Mouse (Mus musculus) left cerebral cortex, postnatal 10 days (tissue): ENCODE data around the gene Pdss1. TPM values are rescaled to one million over a fixed set of nuclear protein-coding genes. Genes with fewer than 3 reads are reported as not detected.

ENCODE experiments used
- DNase-seq, 2 experiments: peaks; one replicate each; pipeline ENCODE4 v3.0.0; 2021 to 2022; ENCODE audit warnings: low spot score in 2 of 2, mixed read lengths in 1 of 2; ENCODE audit errors: extremely low spot score in 1 of 2
- intact Hi-C: fragments of 180-260 bp; cut with DNase I; formaldehyde crosslinking; loops from one replicate; pipeline ENCODE4 v1.15.1; 2025
- total RNA-seq, 2 experiments: library from RNA; stranded (reverse); gene quantifications; 2 replicates each; pipeline ENCODE4 v1.2.3; 2021

The Pdss1 gene
- total RNA-seq, 2 experiments from 2014 or later, result 16.7 to 18.9 TPM

GRCm38 (mm10) chr2:22949956-22950355 is 54.6 kb downstream of the Pdss1 start:
- no peak for DNase-seq
- intact Hi-C loops, result no loop called here

GRCm38 (mm10) chr2:22954278-22954677 is 59.0 kb downstream of the Pdss1 start:
- intact Hi-C loops, result no loop called here
- no peak for DNase-seq

GRCm38 (mm10) chr2:22955914-22956313 is 60.6 kb downstream of the Pdss1 start:
- intact Hi-C loops, result no loop called here
- no peak for DNase-seq

- peak in 1 of 2 experiments; percentile 18 for DNase-seq
- intact Hi-C loops, result no loop called here
Observed at GRCm38 (mm10) chr2:22957415-22957814, 62.1 kb downstream of the Pdss1 start.

- intact Hi-C loops, result no loop called here
- DNase-seq, result no peak
Observed at GRCm38 (mm10) chr2:22961681-22962080, 66.4 kb downstream of the Pdss1 start.

GRCm38 (mm10) chr2:22962242-22962641 is 66.9 kb downstream of the Pdss1 start:
- intact Hi-C loops, result no loop called here
- DNase-seq, result peak in 1 of 2 experiments; percentile 19

- intact Hi-C loops, result no loop called here
- DNase-seq, result no peak
Observed at GRCm38 (mm10) chr2:22962970-22963369, 67.6 kb downstream of the Pdss1 start.

GRCm38 (mm10) chr2:22977387-22977973 is 82.2 kb downstream of the Pdss1 start:
- intact Hi-C loops, result no loop called here
- no peak for DNase-seq

- intact Hi-C loops, result no loop called here
- DNase-seq, result peak in 1 of 2 experiments; percentile 73
Observed at GRCm38 (mm10) chr2:22985973-22986657, 90.8 kb downstream of the Pdss1 start.

Other genes starting within 250 kb of the Pdss1 start
- gene Apbb1ip, start 121.4 kb upstream of the Pdss1 start, total RNA-seq, result 1 to 10 TPM; 6.6 to 7.2 TPM
- gene Abi1, start 144.7 kb downstream of the Pdss1 start, total RNA-seq, result 100 to 1,000 TPM; 121 to 131 TPM
- gene Acbd5, start 172.6 kb downstream of the Pdss1 start, total RNA-seq, result 10 to 100 TPM; 64.9 to 71.4 TPM